Mouse (Mus musculus) heart, embryonic 14.5 days (tissue): ENCODE results near the gene Txlnb. TPM values are rescaled to one million over a fixed set of nuclear protein-coding genes. Genes with fewer than 3 reads are reported as not detected.

ENCODE experiments used
- ATAC-seq: fragments of 200-750 bp; cut with Nextera tagmentation; 2 replicates; pipeline ENCODE4 v1.8.0; 2017; ENCODE audit warnings: low read depth, moderate TSS enrichment; ENCODE audit not compliant: insufficient number of reproducible peaks, insufficient read depth, low FRiP score
- H3K27ac ChIP-seq, 2 experiments: fragments of 200-500 bp in 1 of 2; fragments of 300-500 bp in 1 of 2; sonication (generic) in 1 of 2; replicated peaks in 1 of 2; 2 replicates each; pipeline ENCODE4 v1.5.1; 2012 to 2014; ENCODE audit warnings: low read depth in 2 of 2, low read length in 2 of 2, control low read depth in 1 of 2, mild to moderate bottlenecking in 1 of 2, mixed read lengths in 1 of 2; ENCODE audit not compliant: control insufficient read depth in 1 of 2, insufficient read depth in 1 of 2
- H3K27me3 ChIP-seq: fragments of 300-500 bp; sonication (generic); 2 replicates; pipeline ENCODE4 v1.6.1; 2014; ENCODE audit warnings: mild to moderate bottlenecking, low read length, control low read depth; ENCODE audit not compliant: control insufficient read depth, insufficient read depth
- H3K36me3 ChIP-seq: fragments of 300-500 bp; sonication (generic); 2 replicates; pipeline ENCODE4 v1.6.1; 2014; ENCODE audit warnings: mild to moderate bottlenecking, control low read depth, low read length, mixed read lengths; ENCODE audit not compliant: control insufficient read depth, insufficient read depth
- H3K4me1 ChIP-seq, 2 experiments: fragments of 200-500 bp in 1 of 2; fragments of 300-500 bp in 1 of 2; sonication (generic) in 1 of 2; 2 replicates each; pipeline ENCODE4 v1.6.1; 2012 to 2014; ENCODE audit warnings: low read length in 2 of 2, control low read depth in 1 of 2, mixed read lengths in 1 of 2; ENCODE audit not compliant: control insufficient read depth in 2 of 2, insufficient read depth in 2 of 2
- H3K4me2 ChIP-seq: fragments of 300-500 bp; sonication (generic); 2 replicates; pipeline ENCODE4 v1.6.1; 2014; ENCODE audit warnings: mild to moderate bottlenecking, low read length
- H3K4me3 ChIP-seq, 2 experiments: fragments of 200-500 bp in 1 of 2; fragments of 300-500 bp in 1 of 2; sonication (generic) in 1 of 2; 2 replicates each; pipeline ENCODE4 v1.5.1; 2012 to 2014; ENCODE audit warnings: low read length in 2 of 2, mild to moderate bottlenecking in 2 of 2, control low read depth in 1 of 2, low read depth in 1 of 2, moderate library complexity in 1 of 2; ENCODE audit not compliant: control insufficient read depth in 1 of 2, insufficient read depth in 1 of 2
- H3K9ac ChIP-seq: fragments of 300-500 bp; sonication (generic); 2 replicates; pipeline ENCODE4 v1.6.1; 2014; ENCODE audit warnings: mild to moderate bottlenecking, low read length
- H3K9me3 ChIP-seq: fragments of 300-500 bp; sonication (generic); 2 replicates; pipeline ENCODE4 v1.6.1; 2016; ENCODE audit warnings: low read length, control low read depth; ENCODE audit not compliant: control insufficient read depth
- WGBS: fragments of 180-500 bp; shearing (Covaris S2); extraction: QIAGEN DNeasy Blood & Tissue Kit; methylation state at CpG from one replicate; pipeline ENCODE4 v1.1.7; 2014; 5-methylcytosine and 5-hydroxymethylcytosine counted together
- polyA plus RNA-seq: library from polyadenylated mRNA; unstranded; fragments of >200 nt; fragmentation: Nextera tagmentation; extraction: Ambion mirVana; gene quantifications from 2 replicates; pipeline ENCODE4 v1.2.1, GENCODE M21; 2014

The Txlnb gene
- polyA plus RNA-seq, 1 experiment from 2014 or later, result 46.8 TPM

- no peak overlapping the region for H3K4me3 ChIP-seq
- H3K9me3 ChIP-seq, result no peaks in the 10 kb centered on the region
- H3K36me3 ChIP-seq, result peaks cover 37% of the 10 kb centered on the region
- H3K9ac ChIP-seq, result no peak overlapping the region
- no peak overlapping the region for H3K27ac ChIP-seq
- no peak for ATAC-seq
- no peaks in the 10 kb centered on the region for H3K27me3 ChIP-seq
- peaks cover 0 to 2% of the 10 kb centered on the region in 2 experiments; a peak in 2 of 4 replicates for H3K4me1 ChIP-seq
- no peak overlapping the region for H3K4me2 ChIP-seq
- 60% methylated on average over 4 of the region's 4 CpGs for WGBS
These were observed 48.9 kb downstream of the Txlnb start for GRCm38 (mm10) chr10:17844781-17845537.

GRCm38 (mm10) chr10:17857647-17858261 is 61.7 kb downstream of the Txlnb start:
- H3K9ac ChIP-seq, result no peak overlapping the region
- no peak overlapping the region for H3K4me2 ChIP-seq
- WGBS, result 62% methylated on average over 9 of the region's 9 CpGs
- H3K4me3 ChIP-seq, result no peak overlapping the region
- H3K4me1 ChIP-seq, result peaks cover 3 to 5% of the 10 kb centered on the region in 2 experiments; a peak in 3 of 4 replicates
- no peaks in the 10 kb centered on the region for H3K9me3 ChIP-seq
- H3K36me3 ChIP-seq, result no peaks in the 10 kb centered on the region
- H3K27me3 ChIP-seq, result no peaks in the 10 kb centered on the region
- peak overlapping the region in 1 of 2 experiments; percentile 25; a peak in 1 of 4 replicates for H3K27ac ChIP-seq
- ATAC-seq, result no peak

- no peak overlapping the region for H3K9ac ChIP-seq
- no peak overlapping the region for H3K27ac ChIP-seq
- no peak for ATAC-seq
- H3K27me3 ChIP-seq, result no peaks in the 10 kb centered on the region
- H3K9me3 ChIP-seq, result no peaks in the 10 kb centered on the region
- H3K36me3 ChIP-seq, result no peaks in the 10 kb centered on the region
- H3K4me3 ChIP-seq, result no peak overlapping the region
- 74% methylated on average over 6 of the region's 6 CpGs for WGBS
- no peak overlapping the region for H3K4me2 ChIP-seq
- peaks cover 3 to 5% of the 10 kb centered on the region in 2 experiments; a peak in 3 of 4 replicates for H3K4me1 ChIP-seq
These were observed 64.9 kb downstream of the Txlnb start for GRCm38 (mm10) chr10:17860701-17861480.

- no peaks in the 10 kb centered on the region for H3K36me3 ChIP-seq
- no peaks in the 10 kb centered on the region for H3K9me3 ChIP-seq
- H3K9ac ChIP-seq, result no peak overlapping the region
- H3K4me2 ChIP-seq, result no peak overlapping the region
- H3K4me3 ChIP-seq, result no peak overlapping the region
- no peaks in the 10 kb centered on the region for H3K27me3 ChIP-seq
- 27% methylated on average over 5 of the region's 5 CpGs for WGBS
- ATAC-seq, result peak; percentile 75; the same call in 1 of the 2 replicates
- peaks cover 2 to 3% of the 10 kb centered on the region in 2 experiments; a peak in 3 of 4 replicates for H3K4me1 ChIP-seq
- H3K27ac ChIP-seq, result no peak overlapping the region
These were observed 74.0 kb downstream of the Txlnb start for GRCm38 (mm10) chr10:17869822-17870662.

GRCm38 (mm10) chr10:17878002-17878919 is 82.2 kb downstream of the Txlnb start:
- no peak overlapping the region for H3K4me3 ChIP-seq
- H3K27ac ChIP-seq, result no peak overlapping the region
- no peaks in the 10 kb centered on the region for H3K27me3 ChIP-seq
- no peaks in the 10 kb centered on the region for H3K4me1 ChIP-seq
- H3K36me3 ChIP-seq, result no peaks in the 10 kb centered on the region
- ATAC-seq, result no peak
- no peak overlapping the region for H3K4me2 ChIP-seq
- WGBS, result 36% methylated on average over 8 of the region's 8 CpGs
- H3K9ac ChIP-seq, result no peak overlapping the region
- no peaks in the 10 kb centered on the region for H3K9me3 ChIP-seq

GRCm38 (mm10) chr10:17880038-17880437 is 84.0 kb downstream of the Txlnb start:
- Histone ChIP-seq H3K4me2 (no peak overlapping the region), H3K4me3 (no peak overlapping the region), H3K9ac (no peak overlapping the region), H3K27me3 (no peaks in the 10 kb centered on the region), H3K36me3 (no peaks in the 10 kb centered on the region), H3K9me3 (no peaks in the 10 kb centered on the region), H3K4me1 (no peaks in the 10 kb centered on the region), H3K27ac (no peak overlapping the region)
- 86% methylated on average over 3 of the region's 3 CpGs for WGBS
- ATAC-seq, result no peak
